Mouse (Mus musculus) hindbrain, embryonic 11.5 days (tissue): Measurements from ENCODE around the gene Spag8. TPM values are rescaled to one million over a fixed set of nuclear protein-coding genes. Genes with fewer than 3 reads are reported as not detected.

Experiments used
- ATAC-seq: fragments of 200-750 bp; cut with Nextera tagmentation; 2 replicates; pipeline ENCODE4 v1.8.0; 2017; ENCODE audit warnings: mild to moderate bottlenecking, moderate TSS enrichment, moderate library complexity; ENCODE audit not compliant: low FRiP score
- DNase-seq: peaks from one replicate; pipeline ENCODE4 v3.0.0-alpha.2; 2015; ENCODE audit warnings: low spot score
- H3K27ac ChIP-seq: fragments of 300-500 bp; sonication (generic); 2 replicates; pipeline ENCODE4 v1.5.1; 2014; ENCODE audit warnings: mild to moderate bottlenecking, low read depth, low read length
- H3K27me3 ChIP-seq: fragments of 300-500 bp; sonication (generic); 2 replicates; pipeline ENCODE4 v1.6.1; 2014; ENCODE audit warnings: mild to moderate bottlenecking, low read length, moderate library complexity, mixed read lengths; ENCODE audit not compliant: control insufficient read depth, insufficient read depth
- H3K36me3 ChIP-seq: fragments of 300-500 bp; sonication (generic); 2 replicates; pipeline ENCODE4 v1.6.1; 2014; ENCODE audit warnings: mild to moderate bottlenecking, low read length, moderate library complexity, mixed read lengths; ENCODE audit not compliant: control insufficient read depth, insufficient read depth
- H3K4me1 ChIP-seq: fragments of 300-500 bp; sonication (generic); replicated peaks from 2 replicates; pipeline ENCODE4 v1.6.1; 2014; ENCODE audit warnings: low read length, mixed read lengths; ENCODE audit not compliant: control insufficient read depth, insufficient read depth
- H3K4me2 ChIP-seq: fragments of 300-500 bp; sonication (generic); replicated peaks from 2 replicates; pipeline ENCODE4 v1.6.1; 2014; ENCODE audit warnings: mild to moderate bottlenecking, low read depth, low read length
- H3K4me3 ChIP-seq: fragments of 300-500 bp; sonication (generic); 2 replicates; pipeline ENCODE4 v1.5.1; 2014; ENCODE audit warnings: low read depth, low read length
- H3K9ac ChIP-seq: fragments of 300-500 bp; sonication (generic); 2 replicates; pipeline ENCODE4 v1.6.1; 2014; ENCODE audit warnings: low read depth, low read length
- H3K9me3 ChIP-seq: fragments of 300-500 bp; sonication (generic); 2 replicates; pipeline ENCODE4 v1.6.1; 2016; ENCODE audit warnings: low read length; ENCODE audit not compliant: control insufficient read depth
- WGBS: fragments of 180-500 bp; shearing (Covaris S2); extraction: QIAGEN DNeasy Blood & Tissue Kit; methylation state at CpG from one replicate; pipeline ENCODE4 v1.1.7; 2014; 5-methylcytosine and 5-hydroxymethylcytosine counted together
- polyA plus RNA-seq: library from polyadenylated mRNA; unstranded; fragments of >200 nt; fragmentation: Nextera tagmentation; extraction: Ambion mirVana; gene quantifications from 2 replicates; pipeline ENCODE4 v1.2.1, GENCODE M21; 2014

The Spag8 gene
- polyA plus RNA-seq, 1 experiment from 2014 or later: 5.7 TPM

- Histone ChIP-seq H3K9me3 (no peaks in the 10 kb centered on the region), H3K27me3 (peaks cover 4% of the 10 kb centered on the region; the same call in 1 of the 2 replicates), H3K4me3 (no peak overlapping the region), H3K36me3 (no peaks in the 10 kb centered on the region), H3K9ac (no peak overlapping the region), H3K27ac (no peak overlapping the region), H3K4me1 (peaks cover 14% of the 10 kb centered on the region), H3K4me2 (no peak overlapping the region)
- no peak for DNase-seq
- no peak for ATAC-seq
- WGBS: 89% methylated on average over 7 of the region's 7 CpGs
Observed at GRCm38 (mm10) chr4:43634621-43635374, 18.6 kb downstream of the Spag8 start.

- no peak overlapping the region for H3K9ac ChIP-seq
- H3K4me1 ChIP-seq: peaks cover 14% of the 10 kb centered on the region
- no peak for DNase-seq
- peak overlapping the region; percentile 88 for H3K4me2 ChIP-seq
- H3K27ac ChIP-seq: no peak overlapping the region
- no peaks in the 10 kb centered on the region for H3K9me3 ChIP-seq
- no peak for ATAC-seq
- peaks cover 4% of the 10 kb centered on the region; the same call in 1 of the 2 replicates for H3K27me3 ChIP-seq
- no peaks in the 10 kb centered on the region for H3K36me3 ChIP-seq
- 99% methylated on average over 2 of the region's 2 CpGs for WGBS
- no peak overlapping the region for H3K4me3 ChIP-seq
Observed at GRCm38 (mm10) chr4:43633736-43634135, 19.7 kb downstream of the Spag8 start.

GRCm38 (mm10) chr4:43633296-43633695 is 20.1 kb downstream of the Spag8 start:
- H3K4me3 ChIP-seq: no peak overlapping the region
- H3K27ac ChIP-seq: no peak overlapping the region
- peaks cover 4% of the 10 kb centered on the region; the same call in 1 of the 2 replicates for H3K27me3 ChIP-seq
- H3K4me1 ChIP-seq: peaks cover 14% of the 10 kb centered on the region
- no peaks in the 10 kb centered on the region for H3K9me3 ChIP-seq
- ATAC-seq (no peak), DNase-seq (peak; percentile 43)
- H3K4me2 ChIP-seq: peak overlapping the region; percentile 88
- H3K9ac ChIP-seq: no peak overlapping the region
- 78% methylated on average over 8 of the region's 8 CpGs for WGBS
- no peaks in the 10 kb centered on the region for H3K36me3 ChIP-seq

GRCm38 (mm10) chr4:43631956-43632920 is 21.2 kb downstream of the Spag8 start:
- DNase-seq (no peak), ATAC-seq (0 out of 2 replicates have a peak, but pooled peaks have one; percentile 6)
- Histone ChIP-seq H3K9me3 (no peaks in the 10 kb centered on the region), H3K27me3 (peaks cover 4% of the 10 kb centered on the region; the same call in 1 of the 2 replicates), H3K36me3 (no peaks in the 10 kb centered on the region), H3K4me1 (peaks cover 14% of the 10 kb centered on the region), H3K4me3 (peak overlapping the region; percentile 55), H3K4me2 (peak overlapping the region; percentile 88), H3K9ac (peak overlapping the region; percentile 93), H3K27ac (peak overlapping the region; percentile 87)
- WGBS: 42% methylated on average over 42 of the region's 42 CpGs

GRCm38 (mm10) chr4:43631046-43631955 is 22.1 kb downstream of the Spag8 start, which contains the start of gene Npr2:
Gene Npr2 (plus strand): TSS chr4:43631935.
- WGBS: under 1% methylated on average over 33 of the region's 70 CpGs
- H3K36me3 ChIP-seq: no peaks in the 10 kb centered on the region
- peak within 1 kb of the TSS; percentile 55 for H3K4me3 ChIP-seq
- ATAC-seq (peak; percentile 50), DNase-seq (peak; percentile 71)
- peak within 1 kb of the TSS; percentile 88 for H3K4me2 ChIP-seq
- H3K9ac ChIP-seq: peak within 1 kb of the TSS; percentile 93
- H3K9me3 ChIP-seq: no peaks in the 10 kb centered on the region
- peaks cover 14% of the 10 kb centered on the region for H3K4me1 ChIP-seq
- peak within 1 kb of the TSS; percentile 87 for H3K27ac ChIP-seq
- H3K27me3 ChIP-seq: peaks cover 4% of the 10 kb centered on the region; the same call in 1 of the 2 replicates

- Histone ChIP-seq H3K4me2 (peak overlapping the region; percentile 88), H3K4me3 (peak overlapping the region; percentile 55), H3K9me3 (no peaks in the 10 kb centered on the region), H3K4me1 (peaks cover 14% of the 10 kb centered on the region), H3K27me3 (peaks cover 4% of the 10 kb centered on the region; the same call in 1 of the 2 replicates), H3K27ac (peak overlapping the region; percentile 87), H3K36me3 (no peaks in the 10 kb centered on the region), H3K9ac (peak overlapping the region; percentile 93; the same call in 1 of the 2 replicates)
- ATAC-seq (no peak; the same call in none of the 2 replicates), DNase-seq (peak; percentile 58)
- WGBS: 12% methylated on average over 5 of the region's 5 CpGs
Observed at GRCm38 (mm10) chr4:43630671-43631045, 22.7 kb downstream of the Spag8 start.

GRCm38 (mm10) chr4:43630030-43630581 is 23.3 kb downstream of the Spag8 start:
- Histone ChIP-seq H3K27ac (peak overlapping the region; percentile 87), H3K9me3 (no peaks in the 10 kb centered on the region; the same call in 1 of the 2 replicates), H3K9ac (no peak overlapping the region), H3K4me2 (no peak overlapping the region; the same call in 1 of the 2 replicates), H3K36me3 (no peaks in the 10 kb centered on the region), H3K27me3 (peaks cover 4% of the 10 kb centered on the region; the same call in 1 of the 2 replicates), H3K4me1 (peaks cover 14% of the 10 kb centered on the region), H3K4me3 (no peak overlapping the region)
- ATAC-seq: peak; percentile 56
- peak; percentile 89 for DNase-seq
- WGBS: 6% methylated on average over 5 of the region's 5 CpGs
